Mouse (Mus musculus): Measurements from ENCODE around the gene Piwil1.

- TF ChIP-seq POLR2A (IDR thresholded peaks at IDR 0.05; ENCODE audit: low read depth, low read length): no peak
- TF ChIP-seq CTCF (IDR thresholded peaks at IDR 0.05; ENCODE audit: extremely low read depth, insufficient read depth, insufficient read length, insufficient replicate concordance): no peak
Measured at GRCm38 (mm10) chr5:128707271-128707670, 4.9 kb downstream of the Piwil1 start.
